12 mouse cellular contexts compared by ENCODE assay signal in the genomic region with DNA sequence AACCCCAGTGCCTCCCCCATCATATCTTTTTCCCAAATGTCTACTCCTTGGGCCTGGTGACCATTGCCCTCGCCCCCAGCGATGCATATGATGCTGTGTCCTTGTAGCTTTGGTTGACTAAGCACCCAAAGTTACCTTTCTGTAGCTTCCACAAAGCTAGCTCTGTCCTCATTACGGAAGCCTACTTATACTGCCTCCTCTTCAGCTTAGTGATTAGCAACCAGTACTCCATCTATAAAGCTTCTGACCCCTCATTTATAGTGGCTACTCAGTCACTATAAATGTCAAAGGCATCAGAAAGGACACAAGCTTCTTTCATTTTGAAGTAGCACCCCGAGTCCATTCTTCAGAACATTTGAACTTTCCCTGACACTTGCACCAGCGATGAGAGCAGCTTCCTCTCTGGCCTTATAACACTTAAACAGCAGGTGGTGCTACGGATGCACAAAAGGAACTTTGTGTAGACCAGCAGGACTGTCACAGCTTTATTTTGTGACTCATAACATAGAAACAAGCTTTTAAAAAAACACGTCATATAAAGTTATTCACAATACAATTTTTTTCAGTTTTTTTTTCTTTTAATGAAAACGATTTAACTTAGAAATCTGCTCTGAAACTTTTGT. TPM values are rescaled to one million over a fixed set of nuclear protein-coding genes. Genes with fewer than 3 reads are reported as not detected.
DNase-seq lines count a peak whose midpoint lies in the region; ATAC-seq and TF ChIP-seq lines count a peak whose summit lies in the region.
"Had no signal": no experiment of that assay in that cellular context is flagged by ENCODE, and none has a peak within 500 bp of the region (broad histone marks: within the 10 kb centered on the region; RNA-seq: fewer than 3 reads in every experiment).

No protein-coding gene starts in this region.

- no peak overlapping the region for H3K4me2 ChIP-seq in limb, embryonic 11.5 days (ENCODE audit: low read depth, severe bottlenecking)
- H3K4me2 ChIP-seq in neural tube, embryonic 12.5 days (replicated peaks), result no peak overlapping the region
- H3K4me2 ChIP-seq: heart, embryonic 15.5 days had no signal

- no peak overlapping the region for H3K4me3 ChIP-seq in limb, embryonic 11.5 days (ENCODE audit: low read depth, low read length)
- no peak overlapping the region for H3K4me3 ChIP-seq in limb, embryonic 10.5 days
- H3K4me3 ChIP-seq in cortical plate, adult 2 months (ENCODE audit: insufficient read depth, low read length), result no peak overlapping the region
- H3K4me3 ChIP-seq in neural tube, embryonic 12.5 days, result no peak overlapping the region
- H3K4me3 ChIP-seq: heart, embryonic 15.5 days had no signal

- H3K9me3 ChIP-seq in limb, embryonic 11.5 days (ENCODE audit: control insufficient read depth, low read length), result no peaks in the 10 kb centered on the region
- H3K9me3 ChIP-seq in limb, embryonic 10.5 days (replicated peaks), result no peaks in the 10 kb centered on the region
- no peaks in the 10 kb centered on the region for H3K9me3 ChIP-seq in neural tube, embryonic 12.5 days
- H3K9me3 ChIP-seq: G1E; heart, embryonic 15.5 days had no signal

- peak; percentile 82 for DNase-seq in heart, adult 11 months
- DNase-seq in heart, postnatal 25 days (ENCODE audit: low spot score), result no peak
- DNase-seq in limb, embryonic 11.5 days (ENCODE audit: low spot score), result peak; percentile 20
- no peak for DNase-seq in limb, embryonic 10.5 days (ENCODE audit: low spot score)
- no peak for DNase-seq in spleen, postnatal 14 days (ENCODE audit: low spot score in 2 of 2)
- no peak for DNase-seq in gastrocnemius, postnatal 4 days (ENCODE audit: low spot score in 2 of 2)
- DNase-seq: cerebellum, postnatal 25 days had no signal

- no peaks in the 10 kb centered on the region for H3K27me3 ChIP-seq in limb, embryonic 11.5 days (ENCODE audit: control insufficient read depth, insufficient read depth, low read length)
- no peaks in the 10 kb centered on the region for H3K27me3 ChIP-seq in limb, embryonic 10.5 days (ENCODE audit: low read depth, poor library complexity, severe bottlenecking)
- no peaks in the 10 kb centered on the region for H3K27me3 ChIP-seq in neural tube, embryonic 12.5 days (replicated peaks)
- H3K27me3 ChIP-seq: heart, embryonic 15.5 days had no signal

- peak; percentile 50 for TF ChIP-seq CTCF in cortical plate, adult 2 months (IDR thresholded peaks at IDR 0.05; ENCODE audit: extremely low read depth, insufficient read depth, low read length)

- H3K9ac ChIP-seq in limb, embryonic 11.5 days (ENCODE audit: low read length), result no peak overlapping the region
- no peak overlapping the region for H3K9ac ChIP-seq in neural tube, embryonic 12.5 days
- H3K9ac ChIP-seq: heart, embryonic 15.5 days had no signal

- no peaks in the 10 kb centered on the region for H3K4me1 ChIP-seq in limb, embryonic 11.5 days (ENCODE audit: control insufficient read depth, insufficient read depth, low read length)
- H3K4me1 ChIP-seq in limb, embryonic 10.5 days, result no peaks in the 10 kb centered on the region
- H3K4me1 ChIP-seq in cortical plate, adult 2 months (ENCODE audit: control insufficient read depth, insufficient read depth, low read length), result no peaks in the 10 kb centered on the region
- peaks cover 4% of the 10 kb centered on the region; the same call in 1 of the 2 replicates for H3K4me1 ChIP-seq in neural tube, embryonic 12.5 days
- H3K4me1 ChIP-seq: heart, embryonic 15.5 days had no signal

- no peak overlapping the region for H3K27ac ChIP-seq in limb, embryonic 11.5 days (replicated peaks; ENCODE audit: low read depth, low read length)
- no peak overlapping the region for H3K27ac ChIP-seq in limb, embryonic 10.5 days
- H3K27ac ChIP-seq in cortical plate, adult 2 months (ENCODE audit: insufficient read depth, low read length), result no peak overlapping the region
- no peak overlapping the region for H3K27ac ChIP-seq in neural tube, embryonic 12.5 days
- H3K27ac ChIP-seq: heart, embryonic 15.5 days had no signal

- 46% methylated on average over 8 of the region's 8 CpGs for WGBS in limb, embryonic 11.5 days
- WGBS in limb, embryonic 10.5 days, result 48% methylated on average over 8 of the region's 8 CpGs
- 12% methylated on average over 8 of the region's 8 CpGs for WGBS in neural tube, embryonic 12.5 days

- no peak for ATAC-seq in limb, embryonic 11.5 days (ENCODE audit: insufficient number of reproducible peaks, low FRiP score, low TSS enrichment, low read depth)
- ATAC-seq in neural tube, embryonic 12.5 days (ENCODE audit: low FRiP score, low read depth), result peak; percentile 50; the same call in 1 of the 2 replicates

- intact Hi-C loops in heart, postnatal 25 days (cut with DNase I), result loop anchor here (5.0 kb wide), 1 partner anchor 327 kb away; no protein-coding TSS in a partner anchor

- TF ChIP-seq POLR2A in cortical plate, adult 2 months (IDR thresholded peaks at IDR 0.05; ENCODE audit: extremely low read depth, insufficient read depth, low read length), result no peak

- H3K36me3 ChIP-seq in limb, embryonic 11.5 days (ENCODE audit: control insufficient read depth, insufficient read depth, low read length), result no peaks in the 10 kb centered on the region
- H3K36me3 ChIP-seq in limb, embryonic 10.5 days, result peaks cover 3% of the 10 kb centered on the region; the same call in 1 of the 2 replicates
- peaks cover 4% of the 10 kb centered on the region; the same call in 1 of the 2 replicates for H3K36me3 ChIP-seq in neural tube, embryonic 12.5 days

RNA-seq across cellular contexts. Expression of gene Nipsnap3b, which starts 18.8 kb away (rescaled TPM):
- 1 to 10 TPM; 4.0 to 4.1 TPM for total RNA-seq in heart, postnatal 25 days (2021)
- 55.4 and 58.6 TPM in 2 replicates for polyA plus RNA-seq in limb, embryonic 11.5 days (2014; fragmentation: Nextera tagmentation; extraction: Ambion mirVana)
- 59.1 and 62.4 TPM in 2 replicates for polyA plus RNA-seq in limb, embryonic 10.5 days (2016; fragmentation: Nextera tagmentation; extraction: Ambion mirVana)
- polyA plus RNA-seq in cortical plate, adult 2 months (2012; rRNA removed), result 16.3 and 17.0 TPM in 2 replicates
- polyA plus RNA-seq in neural tube, embryonic 12.5 days (2016; fragmentation: Nextera tagmentation; extraction: Ambion mirVana), result 137 and 138 TPM in 2 replicates
- total RNA-seq in gastrocnemius, postnatal 4 days (2021), result 10 to 100 TPM; 16.0 to 17.0 TPM

RNA-seq across cellular contexts. Expression of gene Nipsnap3a, which starts 41.4 kb away (rescaled TPM):
- not detected for total RNA-seq in heart, postnatal 25 days (2021)
- polyA plus RNA-seq in limb, embryonic 11.5 days (2014; fragmentation: Nextera tagmentation; extraction: Ambion mirVana), result not detected in 2 replicates
- polyA plus RNA-seq in limb, embryonic 10.5 days (2016; fragmentation: Nextera tagmentation; extraction: Ambion mirVana), result not detected in 2 replicates
- polyA plus RNA-seq in cortical plate, adult 2 months (2012; rRNA removed), result not detected in 2 replicates
- not detected in 2 replicates for polyA plus RNA-seq in neural tube, embryonic 12.5 days (2016; fragmentation: Nextera tagmentation; extraction: Ambion mirVana)
- not detected for total RNA-seq in gastrocnemius, postnatal 4 days (2021)
- total RNA-seq: G1E; liver, adult 2 months had no signal
- polyA plus RNA-seq: G1E; heart, embryonic 15.5 days; liver, adult 2 months had no signal

Comparison
In these comparisons a context has a peak if more than half of its experiments do, and no peak if none do; other contexts are left out.
1. DNase-seq: peak in heart, adult 11 months (single experiment) and limb, embryonic 11.5 days (single experiment); none in heart, postnatal 25 days (single experiment), limb, embryonic 10.5 days (single experiment), spleen, postnatal 14 days (0 of 2) and gastrocnemius, postnatal 4 days (0 of 2).